Mouse (Mus musculus): ENCODE measurements around the gene Mras.

DNA sequence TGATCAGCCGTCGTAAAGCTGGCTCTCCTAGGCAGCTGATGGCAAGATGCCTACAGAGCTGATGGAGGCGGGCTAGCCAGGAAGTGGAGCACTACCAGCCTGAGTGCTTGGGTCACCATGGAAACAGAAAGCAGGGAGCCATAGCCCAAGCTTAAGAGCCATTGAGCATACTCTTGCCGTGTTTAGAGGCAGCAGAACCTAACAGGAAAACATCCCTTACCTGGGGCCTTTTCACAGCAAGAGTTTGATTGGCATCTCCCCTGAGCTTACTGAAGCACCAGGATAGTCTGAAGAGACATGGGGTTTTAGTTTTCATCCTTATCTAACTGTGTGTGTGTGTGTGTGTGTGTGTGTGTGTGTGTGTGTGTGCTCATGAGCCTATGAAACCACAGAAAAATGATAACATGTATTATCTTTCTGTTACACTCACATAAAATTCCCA, 91.8 kb downstream of the Mras start:
- no peak for TF ChIP-seq ZNF384 (IDR thresholded peaks at IDR 0.05; ENCODE audit: low read depth, low read length)
- no peak for TF ChIP-seq POLR2A (IDR thresholded peaks at IDR 0.05; ENCODE audit: control insufficient read depth in 1 of 2, insufficient read depth in 1 of 2, low read depth in 1 of 2, low read length in 2 of 2, poor library complexity in 1 of 2)
- TF ChIP-seq ETS1 (IDR thresholded peaks at IDR 0.05; ENCODE audit: low read depth, low read length): peak; percentile 79
- TF ChIP-seq SMC3 (IDR thresholded peaks at IDR 0.05; ENCODE audit: low read depth, low read length): 0 out of 2 replicates have a peak, but pooled peaks have one; percentile 8
- TF ChIP-seq ZMIZ1 (IDR thresholded peaks at IDR 0.05; ENCODE audit: low read depth, low read length): 0 out of 2 replicates have a peak, but pooled peaks have one; percentile 28
- TF ChIP-seq CTCF (IDR thresholded peaks at IDR 0.05 in 2 of 3, conservative IDR thresholded peaks at IDR 0.05 in 1 of 3; ENCODE audit: control insufficient read depth in 1 of 3, insufficient read depth in 1 of 3, low read depth in 2 of 3, low read length in 3 of 3, poor library complexity in 1 of 3, severe bottlenecking in 1 of 3): no peak
